Mouse (Mus musculus) brown adipose tissue, adult 24 weeks (tissue): Measurements from ENCODE around the gene Gm3460. TPM values are rescaled to one million over a fixed set of nuclear protein-coding genes. Genes with fewer than 3 reads are reported as not detected.
"Not testable (repeated sequence)": the region's sequence is repeated elsewhere in the genome, so short reads cannot be mapped to it uniquely, and the experiment has no call there.

ENCODE experiments used
- H3K27ac ChIP-seq: fragments of 200-500 bp; replicated peaks from 2 replicates; pipeline ENCODE4 v1.5.1; 2012; ENCODE audit warnings: low read depth, mild to moderate bottlenecking, low read length
- H3K4me1 ChIP-seq: fragments of 200-500 bp; 2 replicates; pipeline ENCODE4 v1.6.1; 2012; ENCODE audit warnings: low read length, mixed read lengths; ENCODE audit not compliant: control insufficient read depth, insufficient read depth, insufficient read length
- H3K4me3 ChIP-seq: fragments of 200-500 bp; 2 replicates; pipeline ENCODE4 v1.5.1; 2012; ENCODE audit warnings: low read depth, mild to moderate bottlenecking, low read length, moderate library complexity; ENCODE audit not compliant: insufficient read depth
- polyA plus RNA-seq: library from polyadenylated mRNA; stranded (reverse); fragments of >200 nt; gene quantifications from 2 replicates; pipeline ENCODE4 v1.2.4, GENCODE M21; 2012; ENCODE audit not compliant: missing spikeins, insufficient read depth, insufficient read length

Gm3460 gene
- not detected in 2 replicates for polyA plus RNA-seq

DNA sequence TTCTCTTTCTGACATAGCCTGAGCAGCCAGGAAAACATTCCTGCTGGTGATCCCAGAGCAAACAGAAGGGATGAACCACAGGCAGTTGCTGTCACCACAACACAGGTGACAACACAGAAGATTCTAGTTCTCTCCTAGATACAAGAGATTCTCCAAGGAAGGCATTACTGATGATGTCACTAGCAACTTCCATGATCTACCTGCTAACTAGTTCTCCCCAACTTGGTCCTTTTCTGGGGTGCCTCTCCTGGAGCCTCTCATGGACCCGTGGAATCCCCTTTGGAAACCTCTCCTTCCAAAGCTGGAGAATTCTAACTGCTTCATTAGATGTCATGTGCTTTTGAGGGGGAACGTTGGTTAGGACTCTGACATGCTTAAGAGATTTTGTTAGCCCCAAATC is at the start of gene Gm3460:
Gene Gm3460, minus strand, starts transcription at position 101 of the 400 bp plus-strand sequence.
- not testable (repeated sequence) for H3K4me3 ChIP-seq, H3K27ac ChIP-seq, H3K4me1 ChIP-seq

DNA sequence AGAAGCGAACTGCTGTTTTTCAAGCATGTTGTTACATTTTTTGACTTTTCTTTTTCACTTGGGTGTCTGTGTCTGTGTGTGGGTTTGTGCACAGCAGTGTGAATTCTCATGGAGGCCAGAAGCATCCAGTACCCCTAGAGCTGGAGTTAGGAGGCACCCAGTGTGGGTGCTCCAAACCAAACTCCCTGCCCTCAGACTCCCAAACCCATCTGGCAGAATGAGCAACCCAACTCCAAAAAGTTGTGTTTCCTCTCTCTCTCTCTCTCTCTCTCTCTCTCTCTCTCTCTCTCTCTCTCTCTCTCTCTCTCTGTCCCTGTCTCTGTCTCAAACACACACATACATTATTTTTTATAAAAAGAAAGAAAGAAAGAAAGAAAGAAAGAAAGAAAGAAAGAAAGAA is 15.8 kb downstream of the Gm3460 start:
- H3K27ac ChIP-seq, H3K4me1 ChIP-seq, H3K4me3 ChIP-seq: not testable (repeated sequence)

DNA sequence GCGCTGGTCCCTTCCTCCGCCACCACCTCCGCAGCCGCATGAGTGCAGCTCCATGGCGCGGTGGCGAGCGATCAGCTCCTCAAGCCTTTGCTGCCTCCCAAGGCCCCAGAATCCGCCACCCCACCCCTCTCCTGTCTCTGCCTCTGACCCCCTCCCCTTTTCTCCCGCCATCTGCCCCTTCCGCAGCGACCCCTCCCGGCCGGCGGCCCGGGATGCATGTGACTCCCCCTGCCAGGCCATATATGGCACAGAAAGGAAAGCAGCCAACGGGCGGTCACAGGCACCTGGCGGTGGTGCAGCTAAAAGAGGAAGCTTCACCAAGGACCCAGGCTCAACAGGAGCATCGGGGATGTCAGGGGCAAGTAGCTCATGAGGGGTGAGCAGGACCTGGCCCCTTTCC is 17.2 kb downstream of the Gm3460 start:
- not testable (repeated sequence) for H3K4me1 ChIP-seq, H3K27ac ChIP-seq, H3K4me3 ChIP-seq

DNA sequence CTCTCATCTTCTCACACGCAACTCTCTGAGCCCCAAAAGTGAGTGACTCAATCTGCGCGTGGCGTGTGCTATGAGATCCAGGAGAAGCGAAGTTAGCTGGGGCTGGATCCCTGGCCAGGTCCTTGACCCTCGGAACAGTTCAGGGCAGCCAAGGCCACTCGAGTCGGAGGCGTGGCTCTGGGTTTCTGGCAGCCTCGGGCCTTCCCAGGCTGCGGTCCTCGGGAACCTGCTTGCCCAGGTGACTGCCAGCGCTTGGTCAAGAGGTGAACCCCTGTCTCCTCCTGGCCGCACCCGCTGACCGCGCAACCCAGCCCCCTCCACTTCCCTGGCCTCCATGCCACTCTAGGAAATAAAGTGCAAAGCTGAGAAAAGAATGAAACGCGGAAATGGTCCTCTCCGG is 17.7 kb downstream of the Gm3460 start:
- peak overlapping the region; percentile 25 for H3K4me3 ChIP-seq
- not testable (repeated sequence) for H3K4me1 ChIP-seq, H3K27ac ChIP-seq

DNA sequence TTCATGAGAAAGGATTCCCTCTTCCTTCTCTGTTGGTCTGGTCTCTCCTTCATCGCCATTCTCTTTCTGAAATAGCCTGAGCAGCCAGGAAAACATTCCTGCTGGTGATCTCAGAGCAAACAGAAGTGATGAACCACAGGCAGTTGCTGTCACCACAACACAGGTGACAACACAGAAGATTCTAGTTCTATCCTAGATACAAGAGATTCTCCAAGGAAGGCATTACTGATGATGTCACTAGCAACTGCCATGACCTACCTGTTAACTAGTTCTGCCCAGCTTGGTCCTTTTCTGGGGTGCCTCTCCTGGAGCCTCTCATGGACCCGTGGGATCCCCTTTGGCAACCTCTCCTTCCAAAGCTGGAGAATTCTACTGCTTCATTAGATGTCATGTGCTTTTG is 31.7 kb downstream of the Gm3460 start, which contains the start of gene Gm3629:
Gene Gm3629, minus strand, starts transcription at position 101 of the 400 bp plus-strand sequence.
- not testable (repeated sequence) for H3K4me3 ChIP-seq, H3K27ac ChIP-seq, H3K4me1 ChIP-seq

Other genes with a start within 250 kb of the Gm3460 start
- gene Gm16440, start 232.1 kb downstream of the Gm3460 start, polyA plus RNA-seq, result not detected in 2 replicates
- not detected in 2 replicates for gene Gm3591, start 209.9 kb downstream of the Gm3460 start, polyA plus RNA-seq
- not detected in 2 replicates for gene Gm3594, start 177.8 kb downstream of the Gm3460 start, polyA plus RNA-seq
- not detected in 2 replicates for gene Gm8356, start 85.1 kb downstream of the Gm3460 start, polyA plus RNA-seq
- not detected in 2 replicates for gene Gm3629, start 31.8 kb downstream of the Gm3460 start, polyA plus RNA-seq
- not detected in 2 replicates for gene Gm10251, start 61.8 kb upstream of the Gm3460 start, polyA plus RNA-seq
- not detected in 2 replicates for gene Gm8050, start 97.8 kb upstream of the Gm3460 start, polyA plus RNA-seq
- gene Gm3636, start 119.9 kb upstream of the Gm3460 start, polyA plus RNA-seq, result not detected in 2 replicates
- not detected in 2 replicates for gene Gm8362, start 152.0 kb upstream of the Gm3460 start, polyA plus RNA-seq
- gene Gm3642, start 217.9 kb upstream of the Gm3460 start, polyA plus RNA-seq, result not detected in 2 replicates